Mouse (Mus musculus) R1 (cell line): Measurements from ENCODE around the gene Nepro.

Source experiments
- DNase-seq: peaks from one replicate; pipeline ENCODE4 v3.0.0-alpha.2; 2018; ENCODE audit warnings: low read depth, low spot score

The Nepro gene

GRCm38 (mm10) chr16:44766320-44766892, 42.3 kb downstream of the Nepro start:
- no peak for DNase-seq

- no peak for DNase-seq
These were observed 43.4 kb downstream of the Nepro start for GRCm38 (mm10) chr16:44767506-44767905.

GRCm38 (mm10) chr16:44767967-44768366, 43.9 kb downstream of the Nepro start:
- peak; percentile 46 for DNase-seq

GRCm38 (mm10) chr16:44772577-44772976, 48.5 kb downstream of the Nepro start:
- DNase-seq: no peak

- DNase-seq: no peak
These were observed 49.6 kb downstream of the Nepro start for GRCm38 (mm10) chr16:44773673-44774072.

- no peak for DNase-seq
These were observed 50.1 kb downstream of the Nepro start for GRCm38 (mm10) chr16:44774201-44774600.

- DNase-seq: no peak
These were observed 54.5 kb downstream of the Nepro start for GRCm38 (mm10) chr16:44778538-44779147.

- no peak for DNase-seq
These were observed 55.4 kb downstream of the Nepro start for GRCm38 (mm10) chr16:44779494-44779893.

- DNase-seq: peak; percentile 30
These were observed 56.6 kb downstream of the Nepro start for GRCm38 (mm10) chr16:44780751-44781150.
